Mouse (Mus musculus): ENCODE results near the gene Zfp52. TPM values are rescaled to one million over a fixed set of nuclear protein-coding genes. Genes with fewer than 3 reads are reported as not detected.

The Zfp52 gene
- polyA plus RNA-seq, 1 experiment from 2014 or later = 0.59 TPM

DNA sequence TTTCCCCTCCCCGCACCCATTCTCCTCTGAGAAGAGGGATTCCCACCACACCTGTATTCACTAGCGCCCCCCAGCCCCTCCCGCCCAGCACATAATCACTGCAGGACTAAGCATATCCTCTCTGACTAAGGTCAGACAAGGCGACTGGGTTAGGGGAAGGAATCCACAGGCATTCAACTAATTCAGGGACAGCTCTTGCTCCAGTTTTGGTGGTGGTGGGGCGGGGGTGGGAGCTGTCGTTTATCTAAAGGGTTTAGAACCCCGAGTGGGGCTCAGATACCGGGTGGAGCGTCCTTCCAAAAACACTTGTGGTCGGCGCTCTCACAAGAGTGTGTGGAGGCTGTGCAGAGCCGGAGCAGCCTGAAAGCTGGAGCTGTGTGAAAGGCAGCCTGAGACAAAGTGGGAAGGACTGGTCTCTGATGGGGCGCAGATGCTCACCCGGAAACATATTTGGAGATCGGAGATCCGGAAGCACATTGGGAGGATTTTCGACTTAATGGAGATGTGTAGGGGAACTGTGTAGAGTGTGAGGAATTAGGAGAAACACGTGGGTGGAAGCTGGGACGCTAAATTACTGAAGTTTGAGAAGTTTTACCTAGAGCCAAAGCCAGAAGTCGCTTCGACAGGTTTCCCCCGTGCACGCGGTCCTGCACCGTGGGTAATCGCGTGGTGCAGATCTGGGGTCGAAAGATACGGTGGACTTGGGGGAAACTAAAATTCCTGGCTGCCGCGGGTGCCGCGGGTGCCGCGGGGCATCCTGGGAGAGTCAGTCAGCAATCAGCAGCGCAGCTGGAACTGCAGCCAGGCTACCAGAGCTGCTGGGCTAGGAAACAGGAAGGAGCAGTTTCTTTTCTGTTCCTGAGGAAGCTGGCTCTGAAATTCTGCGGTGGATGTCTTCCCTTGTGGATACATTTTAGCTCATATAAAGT is 18.9 kb upstream of the Zfp52 start:
- ATAC-seq (ENCODE audit: low read depth) = peak; percentile 86
- Histone ChIP-seq H3K9ac (ENCODE audit: low read depth, low read length) (peak overlapping the region; percentile 64), H3K27me3 (ENCODE audit: control insufficient read depth, insufficient read depth, low read depth, low read length) (no peaks in the 10 kb centered on the region), H3K4me2 (ENCODE audit: low read depth, low read length) (peak overlapping the region; percentile 86), H3K4me1 (ENCODE audit: control insufficient read depth, low read depth, low read length) (peaks cover 6% of the 10 kb centered on the region), H3K9me3 (replicated peaks; ENCODE audit: control insufficient read depth, low read length) (no peaks in the 10 kb centered on the region), H3K4me3 (ENCODE audit: low read depth, low read length) (peak overlapping the region; percentile 71), H3K36me3 (ENCODE audit: control insufficient read depth, insufficient read depth) (no peaks in the 10 kb centered on the region), H3K27ac (ENCODE audit: low read length) (peak overlapping the region; percentile 72)
- under 1% methylated on average over 37 of the region's 37 CpGs for WGBS (ENCODE audit: insufficient replicate concordance)

DNA sequence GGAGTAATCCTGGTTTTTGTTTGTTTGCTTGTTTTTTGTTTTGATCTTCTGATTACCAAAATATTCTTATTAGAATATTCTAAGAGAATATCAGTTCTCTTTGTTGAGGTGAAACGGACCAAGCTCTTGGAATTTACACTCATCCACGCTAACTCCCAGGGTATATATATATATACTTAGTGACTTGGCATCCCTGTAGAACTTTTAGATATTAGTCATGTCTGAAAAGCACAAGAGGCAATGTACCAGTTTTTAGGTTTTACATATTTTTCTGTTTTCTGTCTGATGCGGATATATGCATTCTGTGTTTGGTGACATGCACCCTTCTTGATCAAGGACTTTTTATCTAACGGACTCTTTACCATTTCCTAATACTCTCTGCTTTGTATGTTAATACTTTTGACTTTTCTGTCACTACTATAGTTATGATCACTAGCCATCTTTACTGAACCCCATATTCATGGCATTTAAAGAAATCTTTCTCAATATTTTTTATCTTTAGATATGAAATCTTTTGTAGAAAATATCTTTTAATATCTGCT is 18.1 kb upstream of the Zfp52 start:
- peak overlapping the region; percentile 71 for H3K4me3 ChIP-seq (ENCODE audit: low read depth, low read length)
- peak overlapping the region; percentile 64 for H3K9ac ChIP-seq (ENCODE audit: low read depth, low read length)
- H3K4me2 ChIP-seq (ENCODE audit: low read depth, low read length) = peak overlapping the region; percentile 86
- H3K4me1 ChIP-seq (ENCODE audit: control insufficient read depth, low read depth, low read length) = peaks cover 6% of the 10 kb centered on the region
- peak overlapping the region; percentile 72; the same call in 1 of the 2 replicates for H3K27ac ChIP-seq (ENCODE audit: low read length)
- H3K36me3 ChIP-seq (ENCODE audit: control insufficient read depth, insufficient read depth) = no peaks in the 10 kb centered on the region
- WGBS (ENCODE audit: insufficient replicate concordance) = 25% methylated on average over 4 of the region's 4 CpGs
- no peaks in the 10 kb centered on the region for H3K27me3 ChIP-seq (ENCODE audit: control insufficient read depth, insufficient read depth, low read depth, low read length)
- ATAC-seq (ENCODE audit: low read depth) = no peak
- H3K9me3 ChIP-seq (replicated peaks; ENCODE audit: control insufficient read depth, low read length) = no peaks in the 10 kb centered on the region

DNA sequence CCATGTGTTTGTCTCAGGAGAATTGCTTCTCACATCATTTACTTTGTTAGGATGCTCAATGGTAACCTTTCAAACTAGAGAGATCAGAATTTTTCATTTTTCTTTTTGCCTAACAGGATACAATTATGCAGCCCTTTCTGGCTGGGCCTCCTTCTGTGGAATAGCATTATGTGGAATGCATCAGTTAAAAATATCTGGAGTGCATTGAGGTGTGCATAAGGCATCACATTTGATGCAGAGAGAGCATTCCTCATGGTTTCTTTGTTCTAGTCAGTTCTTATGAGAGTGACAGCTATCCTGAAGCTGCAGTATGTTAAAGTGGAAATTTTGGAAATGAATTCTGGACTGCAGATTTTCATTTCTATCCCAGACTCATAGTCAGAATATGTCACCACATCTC is 9.1 kb upstream of the Zfp52 start:
- H3K9ac ChIP-seq (ENCODE audit: low read depth, low read length) = no peak overlapping the region
- no peaks in the 10 kb centered on the region for H3K36me3 ChIP-seq (ENCODE audit: control insufficient read depth, insufficient read depth)
- no peaks in the 10 kb centered on the region for H3K4me1 ChIP-seq (ENCODE audit: control insufficient read depth, low read depth, low read length)
- no peak overlapping the region for H3K27ac ChIP-seq (ENCODE audit: low read length)
- no peaks in the 10 kb centered on the region for H3K27me3 ChIP-seq (ENCODE audit: control insufficient read depth, insufficient read depth, low read depth, low read length)
- no peak overlapping the region for H3K4me2 ChIP-seq (ENCODE audit: low read depth, low read length)
- no peak for ATAC-seq (ENCODE audit: low read depth)
- H3K9me3 ChIP-seq (replicated peaks; ENCODE audit: control insufficient read depth, low read length) = no peaks in the 10 kb centered on the region
- no peak overlapping the region for H3K4me3 ChIP-seq (ENCODE audit: low read depth, low read length)

DNA sequence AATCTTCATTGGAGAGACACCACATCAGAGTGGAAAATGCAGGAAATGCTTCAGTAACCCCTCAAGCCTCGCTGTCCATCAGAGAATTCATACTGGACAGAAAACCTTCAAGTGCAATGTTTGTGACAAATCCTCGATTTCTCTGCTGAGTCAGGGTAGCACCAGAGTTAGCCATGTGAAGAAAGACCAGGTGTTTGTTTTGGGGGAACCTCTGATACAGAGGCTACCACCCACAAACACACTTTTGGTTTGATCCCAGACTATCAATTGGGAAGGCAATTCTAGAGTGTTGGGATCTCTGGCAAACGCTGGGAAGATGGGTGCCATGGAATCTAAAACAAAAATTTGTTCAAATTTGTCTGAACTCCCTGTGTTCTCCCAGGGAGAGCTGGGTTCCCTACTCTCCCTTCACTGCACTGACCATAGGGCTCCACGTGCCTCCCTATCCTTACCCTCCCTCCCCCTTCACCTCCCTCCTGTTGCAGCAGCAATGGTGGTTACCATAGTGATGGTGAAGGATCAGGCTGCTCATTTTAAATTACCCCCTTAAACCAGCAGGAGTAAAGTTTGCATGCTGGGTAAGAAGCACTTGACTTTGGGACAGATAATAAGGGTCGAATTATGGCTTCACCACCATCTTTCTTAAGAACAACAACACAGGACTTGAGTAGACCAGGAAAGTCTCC is 4.6 kb upstream of the Zfp52 start:
- WGBS (ENCODE audit: insufficient replicate concordance) = 54% methylated on average over 5 of the region's 5 CpGs
- no peak for ATAC-seq (ENCODE audit: low read depth)
- H3K4me1 ChIP-seq (ENCODE audit: control insufficient read depth, low read depth, low read length) = peaks cover 18% of the 10 kb centered on the region

DNA sequence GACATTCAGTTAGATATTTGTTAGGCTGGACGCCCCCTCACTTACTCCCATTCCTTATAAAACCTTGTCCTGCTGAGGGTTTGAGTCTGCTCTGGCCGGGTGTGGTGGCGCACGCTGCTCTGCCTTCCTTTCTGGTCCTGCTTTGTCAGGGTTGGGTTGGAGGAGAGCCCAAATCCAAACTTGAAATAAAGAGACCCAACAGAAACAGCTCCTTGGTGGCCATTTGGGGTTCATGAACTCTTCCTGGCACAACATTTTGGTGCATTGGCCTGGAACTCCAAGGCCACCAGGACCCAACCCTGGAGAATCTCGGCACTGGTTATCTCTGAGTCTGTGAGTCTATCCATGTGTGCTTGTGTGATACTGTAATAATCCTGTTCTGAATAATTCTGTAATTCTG is 3.7 kb upstream of the Zfp52 start:
- no peaks in the 10 kb centered on the region for H3K36me3 ChIP-seq (ENCODE audit: control insufficient read depth, insufficient read depth)
- H3K9ac ChIP-seq (ENCODE audit: low read depth, low read length) = peak overlapping the region; percentile 79; the same call in 1 of the 2 replicates
- WGBS (ENCODE audit: insufficient replicate concordance) = 55% methylated on average over 5 of the region's 5 CpGs
- H3K4me3 ChIP-seq (ENCODE audit: low read depth, low read length) = peak overlapping the region; percentile 71; the same call in 1 of the 2 replicates
- peak overlapping the region; percentile 82 for H3K4me2 ChIP-seq (ENCODE audit: low read depth, low read length)
- peak overlapping the region; percentile 50; the same call in 1 of the 2 replicates for H3K27ac ChIP-seq (ENCODE audit: low read length)
- H3K27me3 ChIP-seq (ENCODE audit: control insufficient read depth, insufficient read depth, low read depth, low read length) = no peaks in the 10 kb centered on the region
- no peak for ATAC-seq (ENCODE audit: low read depth)
- no peaks in the 10 kb centered on the region for H3K9me3 ChIP-seq (replicated peaks; ENCODE audit: control insufficient read depth, low read length)
- H3K4me1 ChIP-seq (ENCODE audit: control insufficient read depth, low read depth, low read length) = peaks cover 18% of the 10 kb centered on the region

More for the DNA sequence above, 4.6 kb upstream of the Zfp52 start:
- no peaks in the 10 kb centered on the region for H3K36me3 ChIP-seq (ENCODE audit: control insufficient read depth, insufficient read depth)
- no peak overlapping the region for H3K4me3 ChIP-seq (ENCODE audit: low read depth, low read length)
- no peak overlapping the region for H3K27ac ChIP-seq (ENCODE audit: low read length)
- no peaks in the 10 kb centered on the region for H3K27me3 ChIP-seq (ENCODE audit: control insufficient read depth, insufficient read depth, low read depth, low read length)
- H3K4me2 ChIP-seq (ENCODE audit: low read depth, low read length) = no peak overlapping the region
- H3K9me3 ChIP-seq (replicated peaks; ENCODE audit: control insufficient read depth, low read length) = no peaks in the 10 kb centered on the region
- no peak overlapping the region for H3K9ac ChIP-seq (ENCODE audit: low read depth, low read length)

DNA sequence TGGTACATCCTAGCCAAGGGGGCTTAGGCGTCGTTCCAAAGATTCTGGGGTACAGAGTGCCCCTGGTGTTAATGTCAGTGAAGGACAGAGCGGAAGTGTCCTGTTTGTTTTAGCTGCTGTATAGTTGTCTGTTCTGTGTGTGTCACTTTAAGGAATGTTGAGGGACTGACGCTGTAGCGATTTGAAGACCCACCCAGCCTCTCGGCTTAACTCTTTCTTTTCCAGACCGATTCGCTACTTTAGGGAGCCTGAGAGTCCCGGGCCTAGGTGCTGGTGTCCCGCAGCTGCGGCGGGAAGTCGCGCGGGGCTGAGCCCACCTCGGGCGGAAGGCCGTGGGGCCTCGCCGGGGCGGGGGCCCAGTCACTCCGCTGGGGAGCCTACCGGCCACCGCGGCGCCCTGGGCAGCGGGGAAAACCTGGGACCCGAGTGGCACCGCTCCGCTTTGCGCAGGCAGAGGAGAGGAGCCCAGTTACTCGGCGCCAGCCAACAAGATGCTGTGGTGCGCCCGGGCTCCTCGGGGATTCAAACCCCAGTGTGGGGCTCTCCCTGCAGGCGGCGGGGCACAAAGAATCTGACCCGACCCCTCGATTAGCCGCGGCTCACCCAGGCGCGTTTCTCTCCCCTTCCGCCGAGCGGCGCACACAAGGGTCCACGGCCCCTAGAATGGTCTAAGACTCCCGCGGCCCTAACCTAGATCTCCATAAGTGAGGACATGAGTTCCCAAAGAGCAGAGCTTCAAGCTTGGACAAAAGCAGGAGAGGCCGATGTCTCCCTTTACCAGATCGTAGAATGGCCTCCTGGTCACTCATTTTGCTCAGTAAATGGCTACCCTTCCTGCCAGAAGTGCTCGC is 3.0 kb upstream of the Zfp52 start:
- Histone ChIP-seq H3K9me3 (replicated peaks; ENCODE audit: control insufficient read depth, low read length) (no peaks in the 10 kb centered on the region), H3K27me3 (ENCODE audit: control insufficient read depth, insufficient read depth, low read depth, low read length) (no peaks in the 10 kb centered on the region), H3K4me2 (ENCODE audit: low read depth, low read length) (peak overlapping the region; percentile 82)

DNA sequence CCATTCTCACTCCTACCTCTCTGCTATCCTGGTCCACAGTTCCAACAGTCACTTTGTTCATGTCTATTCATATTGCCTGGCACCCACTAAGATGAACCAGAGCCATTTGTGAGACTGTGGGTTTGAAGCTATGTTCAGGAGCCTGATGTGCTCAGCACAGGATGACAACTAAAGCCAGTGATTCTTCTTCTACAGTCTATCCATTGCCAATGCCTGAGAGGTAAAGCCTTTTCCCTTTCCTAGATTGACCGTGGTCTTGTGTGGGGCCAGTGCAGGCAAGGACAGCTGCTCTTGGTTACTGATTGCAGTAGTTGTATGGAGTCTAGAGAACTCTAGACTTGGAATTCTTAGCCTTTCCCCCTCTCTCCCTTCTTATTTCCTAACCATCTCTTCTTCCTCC is 1.4 kb upstream of the Zfp52 start:
- no peak overlapping the region for H3K9ac ChIP-seq (ENCODE audit: low read depth, low read length)
- 88% methylated on average over 1 of the region's 1 CpGs for WGBS (ENCODE audit: insufficient replicate concordance)
- no peak for ATAC-seq (ENCODE audit: low read depth)
- no peak overlapping the region for H3K4me3 ChIP-seq (ENCODE audit: low read depth, low read length)
- H3K4me1 ChIP-seq (ENCODE audit: control insufficient read depth, low read depth, low read length) = peaks cover 18% of the 10 kb centered on the region
- H3K27me3 ChIP-seq (ENCODE audit: control insufficient read depth, insufficient read depth, low read depth, low read length) = no peaks in the 10 kb centered on the region
- no peaks in the 10 kb centered on the region for H3K9me3 ChIP-seq (replicated peaks; ENCODE audit: control insufficient read depth, low read length)
- no peaks in the 10 kb centered on the region for H3K36me3 ChIP-seq (ENCODE audit: control insufficient read depth, insufficient read depth)
- no peak overlapping the region for H3K27ac ChIP-seq (ENCODE audit: low read length)
- no peak overlapping the region for H3K4me2 ChIP-seq (ENCODE audit: low read depth, low read length)

More for the DNA sequence above, 3.0 kb upstream of the Zfp52 start:
- Histone ChIP-seq H3K27ac (ENCODE audit: low read length) (peak overlapping the region; percentile 73), H3K4me3 (ENCODE audit: low read depth, low read length) (peak overlapping the region; percentile 71), H3K4me1 (ENCODE audit: control insufficient read depth, low read depth, low read length) (peaks cover 18% of the 10 kb centered on the region), H3K36me3 (ENCODE audit: control insufficient read depth, insufficient read depth) (no peaks in the 10 kb centered on the region), H3K9ac (ENCODE audit: low read depth, low read length) (peak overlapping the region; percentile 79)
- ATAC-seq (ENCODE audit: low read depth) = peak; percentile 75
- under 1% methylated on average over 54 of the region's 54 CpGs for WGBS (ENCODE audit: insufficient replicate concordance)

DNA sequence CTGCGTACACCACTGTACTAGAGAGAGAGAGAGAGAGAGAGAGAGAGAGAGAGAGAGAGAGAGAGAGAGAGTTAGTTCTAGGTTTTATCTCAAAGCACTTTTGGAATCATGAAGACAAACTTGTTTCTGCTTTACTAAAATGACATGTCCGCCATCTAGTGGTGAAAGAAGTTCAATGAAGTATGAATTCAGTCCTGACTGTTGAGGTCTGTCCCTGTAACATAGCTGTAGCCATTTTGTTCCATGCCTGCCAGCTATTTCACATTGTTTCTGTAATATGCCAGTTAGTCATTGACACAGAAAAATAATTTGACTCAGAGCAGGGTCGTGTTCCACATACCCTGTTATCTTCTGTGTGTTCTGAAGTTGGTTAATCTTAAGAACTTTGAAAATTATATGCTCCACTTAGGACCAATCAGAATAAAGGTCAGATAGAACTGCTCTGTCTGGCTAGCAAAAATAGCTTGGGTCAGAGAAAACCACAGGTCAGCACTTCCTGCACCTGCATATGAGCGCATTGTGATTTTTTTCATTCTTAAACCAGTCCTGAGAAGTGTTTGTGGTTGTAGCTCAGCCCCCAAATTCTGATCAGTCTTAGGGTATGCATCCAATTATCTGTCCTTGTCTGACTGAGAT is 761 bp upstream of the Zfp52 start:
- no peak overlapping the region; the same call in 1 of the 2 replicates for H3K27ac ChIP-seq (ENCODE audit: low read length)
- H3K4me1 ChIP-seq (ENCODE audit: control insufficient read depth, low read depth, low read length) = peaks cover 18% of the 10 kb centered on the region
- 4% methylated on average over 4 of the region's 4 CpGs for WGBS (ENCODE audit: insufficient replicate concordance)
- peak overlapping the region; percentile 63 for H3K4me3 ChIP-seq (ENCODE audit: low read depth, low read length)
- no peak overlapping the region for H3K9ac ChIP-seq (ENCODE audit: low read depth, low read length)
- H3K9me3 ChIP-seq (replicated peaks; ENCODE audit: control insufficient read depth, low read length) = no peaks in the 10 kb centered on the region
- H3K27me3 ChIP-seq (ENCODE audit: control insufficient read depth, insufficient read depth, low read depth, low read length) = no peaks in the 10 kb centered on the region
- H3K4me2 ChIP-seq (ENCODE audit: low read depth, low read length) = peak overlapping the region; percentile 88
- H3K36me3 ChIP-seq (ENCODE audit: control insufficient read depth, insufficient read depth) = no peaks in the 10 kb centered on the region
- ATAC-seq (ENCODE audit: low read depth) = 0 out of 2 replicates have a peak, but pooled peaks have one; percentile 26
